Mouse (Mus musculus) gastrocnemius, postnatal 10 days (tissue): ENCODE measurements around the gene Cyp2b10. TPM values are rescaled to one million over a fixed set of nuclear protein-coding genes. Genes with fewer than 3 reads are reported as not detected.
"Not testable (repeated sequence)": the region's sequence is repeated elsewhere in the genome, so short reads cannot be mapped to it uniquely, and the experiment has no call there.

Source experiments
- DNase-seq: peaks from one replicate; pipeline ENCODE4 v3.0.0; 2021; ENCODE audit warnings: mixed read lengths
- long read RNA-seq, 2 experiments: library from polyadenylated mRNA; stranded (forward); transcript quantifications; one replicate each; pipeline ENCODE4 v2.0.0; 2021
- total RNA-seq, 2 experiments: library from RNA; stranded (reverse); gene quantifications; 2 replicates each; pipeline ENCODE4 v1.2.3; 2021

Gene Cyp2b10
- not detected for total RNA-seq
- long read RNA-seq, experiment 1 = 0 reads
- long read RNA-seq, experiment 2 = 0 reads

- DNase-seq = no peak
Measured at GRCm38 (mm10) chr7:25897411-25897810, at the start of gene Cyp2b10. TSS of gene Cyp2b10 (plus strand) at chr7:25897620.

DNA sequence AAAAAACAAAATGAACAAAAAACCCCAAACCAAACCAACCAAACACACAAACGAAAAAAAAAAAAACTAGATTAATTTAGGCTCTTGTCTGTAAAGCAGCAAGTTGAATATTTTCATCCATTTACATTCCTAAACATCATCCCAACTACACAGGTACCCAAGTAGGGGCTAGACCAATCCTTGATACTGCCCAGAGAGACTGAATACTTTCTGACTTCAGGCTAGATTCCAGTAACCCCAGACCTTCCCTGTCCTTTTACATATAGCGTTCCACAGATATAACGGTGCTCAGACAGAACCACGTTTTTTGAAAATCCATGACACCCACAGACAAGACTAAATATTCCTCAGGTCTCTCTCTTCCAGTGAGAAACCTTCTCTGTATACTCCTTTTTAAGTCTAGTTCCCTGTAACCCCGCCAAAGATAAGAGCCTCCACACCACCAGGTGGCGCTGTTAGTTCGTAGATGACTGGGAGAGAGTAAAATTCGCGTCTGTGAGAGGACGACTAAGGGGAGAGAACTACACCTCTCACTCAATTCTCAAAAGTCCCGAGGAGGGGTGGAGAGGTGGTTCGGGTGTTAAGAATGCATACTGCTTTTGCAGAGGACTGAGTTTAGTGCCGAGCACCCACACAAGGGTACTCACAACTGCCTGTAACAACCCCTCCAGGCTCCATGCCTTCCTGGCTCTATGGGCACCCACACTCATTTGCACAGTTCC is 49.5 kb upstream of the Cyp2b10 start:
- DNase-seq = peak; percentile 89

DNA sequence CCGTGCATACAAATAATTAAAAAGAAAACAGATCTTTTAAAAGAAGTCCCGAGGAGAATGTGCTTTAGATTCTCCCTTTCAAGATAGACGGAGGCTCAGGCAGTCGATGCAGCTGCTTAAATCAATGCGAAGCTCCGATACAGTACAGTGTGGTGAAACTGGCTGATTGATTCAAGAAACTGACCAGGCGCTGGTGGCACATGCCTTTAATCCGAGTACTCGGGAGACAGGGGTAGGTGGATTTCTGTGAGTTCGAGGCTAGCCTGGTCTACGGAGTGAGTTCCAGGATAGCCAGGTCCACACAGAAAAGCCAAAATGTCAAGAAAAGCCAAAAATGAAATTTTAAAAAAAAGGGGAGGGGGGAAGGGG is 49.0 kb upstream of the Cyp2b10 start:
- DNase-seq = no peak

DNA sequence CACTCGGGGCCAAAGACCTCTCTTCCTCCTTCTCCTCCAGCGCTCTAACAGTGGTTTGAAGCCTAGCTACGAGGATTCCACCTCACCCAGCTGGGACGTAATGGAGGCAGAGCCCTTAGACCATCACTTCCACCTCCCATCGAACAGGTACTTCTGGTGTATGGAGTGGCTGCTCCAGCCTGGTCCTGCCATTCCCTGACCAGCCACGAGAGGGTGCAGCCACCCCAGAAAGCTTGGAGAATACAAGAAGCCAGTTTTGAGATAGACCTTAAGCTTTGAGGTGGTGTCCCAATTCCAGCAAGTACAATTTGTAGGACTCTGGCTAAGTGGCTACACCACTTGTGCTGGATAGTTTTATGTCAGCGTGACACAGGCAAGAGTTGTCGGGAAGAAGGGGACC is 42.3 kb upstream of the Cyp2b10 start:
- DNase-seq = peak; percentile 61

- DNase-seq = no peak
Measured at GRCm38 (mm10) chr7:25859962-25860870, 37.2 kb upstream of the Cyp2b10 start.

DNA sequence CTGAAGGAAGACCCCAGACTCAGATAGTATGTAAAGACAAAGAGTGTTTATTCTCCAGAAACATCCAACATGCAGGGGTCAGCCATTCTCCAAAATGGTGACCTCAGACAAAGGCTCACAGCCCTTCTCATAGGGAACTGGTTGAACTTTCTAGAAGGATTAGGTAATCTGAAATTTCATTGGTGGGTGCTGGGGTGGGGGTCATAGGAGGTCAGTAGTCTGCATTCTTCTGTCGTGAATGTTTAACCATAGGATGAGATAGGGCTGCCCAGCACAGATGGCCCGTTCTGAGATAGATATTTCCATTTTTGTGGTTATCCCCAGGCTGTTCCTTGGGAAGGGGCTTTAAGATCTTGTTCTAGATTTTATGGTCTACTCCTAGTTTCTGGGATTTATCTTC is 35.1 kb upstream of the Cyp2b10 start:
- no peak for DNase-seq

- DNase-seq = no peak
Measured at GRCm38 (mm10) chr7:25863756-25864155, 33.7 kb upstream of the Cyp2b10 start.

DNA sequence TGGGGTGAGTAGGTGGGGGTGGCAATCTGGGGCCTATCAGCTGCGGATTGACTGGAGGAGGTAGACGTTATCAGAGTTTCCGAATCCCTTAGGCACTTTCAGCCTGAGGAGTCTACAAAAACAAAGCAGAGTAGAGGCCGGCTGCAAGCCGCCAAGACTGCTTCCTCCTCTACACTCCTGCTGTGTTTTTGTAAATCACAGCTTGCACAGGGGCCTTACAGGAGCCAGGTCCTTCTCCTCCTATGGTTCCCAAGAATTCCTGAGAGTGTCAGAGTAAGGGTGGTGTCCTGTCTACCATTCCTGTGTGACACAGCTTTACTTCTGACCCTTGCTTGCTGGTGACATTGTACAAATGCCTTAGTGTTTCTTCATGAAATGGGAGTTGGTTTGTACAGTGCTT is 32.6 kb upstream of the Cyp2b10 start:
- DNase-seq = no peak

DNA sequence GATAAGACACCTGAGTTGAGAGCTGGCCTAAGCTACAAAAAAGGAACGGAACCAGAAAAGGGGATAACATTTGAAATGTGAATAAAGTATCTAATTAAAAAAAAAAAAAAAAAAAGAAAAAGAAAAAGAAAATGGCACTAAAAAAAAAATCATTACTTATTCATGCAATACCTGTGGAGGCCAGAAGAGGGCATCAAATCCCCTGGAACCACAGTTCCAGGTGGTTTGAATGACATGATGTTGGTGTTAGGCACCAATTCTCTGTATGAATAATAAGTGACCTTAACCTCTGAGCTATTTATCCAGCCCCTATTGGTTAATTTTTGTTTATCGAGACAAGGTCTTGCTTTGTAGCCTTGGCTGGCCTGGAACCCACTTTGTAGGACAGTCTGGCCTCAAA is 27.6 kb upstream of the Cyp2b10 start:
- no peak for DNase-seq

GRCm38 (mm10) chr7:25872624-25873023 is 24.8 kb upstream of the Cyp2b10 start:
- DNase-seq = no peak

DNA sequence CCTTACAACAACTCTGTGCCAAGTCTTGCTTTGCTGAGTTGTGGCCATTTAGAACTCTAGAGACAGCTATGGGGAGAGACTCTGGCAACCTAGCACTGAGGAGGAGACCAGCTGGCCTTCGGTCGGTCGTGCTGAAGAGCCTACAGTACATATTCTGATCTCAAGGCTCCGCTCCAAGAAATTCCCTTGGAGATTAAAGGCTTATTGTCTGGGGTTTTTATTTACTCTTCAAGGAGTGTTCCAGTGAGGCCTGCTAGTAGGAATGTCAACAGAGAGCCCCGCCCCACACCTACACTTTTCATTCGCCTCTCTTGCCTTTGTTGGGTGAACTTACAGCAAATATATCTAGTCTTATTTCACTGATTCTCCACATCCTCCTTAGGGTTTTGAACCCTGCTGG is 18.7 kb upstream of the Cyp2b10 start:
- DNase-seq = no peak

DNA sequence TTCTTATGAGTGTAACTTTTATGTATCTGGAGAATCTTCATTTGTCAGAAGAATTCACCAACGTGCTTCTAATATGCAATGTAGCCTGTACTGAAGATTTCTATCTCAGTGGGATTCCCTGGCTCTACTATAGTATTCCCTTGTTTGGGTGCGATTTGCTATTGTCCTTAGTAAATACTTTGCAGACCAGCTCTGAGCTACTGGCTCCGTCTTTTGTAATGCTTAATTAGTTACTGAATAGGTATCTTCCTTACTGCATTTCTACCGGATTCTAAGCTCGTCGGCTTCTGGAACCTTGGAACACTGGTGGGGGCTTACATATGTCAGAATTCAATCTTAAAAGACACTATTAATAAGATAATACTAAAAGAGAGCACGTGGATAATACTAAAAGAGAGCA is 16.7 kb upstream of the Cyp2b10 start:
- DNase-seq = not testable (repeated sequence)

DNA sequence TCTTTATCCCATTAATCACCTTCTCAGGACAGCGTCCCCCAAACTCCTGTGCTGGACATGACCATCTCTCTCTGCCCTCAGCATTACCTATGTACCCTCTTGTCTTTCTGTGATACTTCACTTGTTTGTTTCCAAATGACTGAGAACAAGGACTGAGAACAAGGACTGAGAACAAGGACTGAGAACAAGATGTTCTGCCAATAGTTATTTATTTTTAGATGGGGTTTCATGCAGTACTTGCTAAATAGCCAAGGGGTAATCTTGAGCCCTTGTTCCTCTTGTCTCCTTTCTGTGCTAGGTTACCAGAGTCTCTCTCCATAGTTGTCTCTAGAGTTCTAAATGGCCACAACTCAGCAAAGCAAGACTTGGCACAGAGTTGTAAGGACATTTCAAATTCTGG is 13.1 kb upstream of the Cyp2b10 start:
- DNase-seq = no peak

DNA sequence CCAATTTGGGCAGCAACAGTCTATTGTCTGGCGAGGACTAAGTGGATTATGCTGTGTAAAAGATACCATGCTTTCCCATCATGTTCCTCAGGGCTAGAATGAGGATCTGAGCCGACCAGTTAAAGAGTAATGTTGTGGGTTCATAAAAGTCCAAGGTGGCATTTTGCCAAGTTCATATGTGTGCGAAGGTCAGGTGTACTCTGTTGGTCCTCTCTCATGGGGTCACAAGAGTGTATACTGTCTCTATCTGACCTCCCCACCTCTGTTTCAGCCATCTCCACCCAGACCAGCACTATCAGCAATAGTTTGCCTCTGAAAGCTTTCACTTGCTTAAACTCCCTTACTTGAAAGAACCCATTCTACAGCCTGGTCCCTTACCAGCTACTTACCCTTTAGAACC is 9.7 kb upstream of the Cyp2b10 start:
- DNase-seq = no peak

GRCm38 (mm10) chr7:25893159-25893558 is 4.3 kb upstream of the Cyp2b10 start:
- no peak for DNase-seq

DNA sequence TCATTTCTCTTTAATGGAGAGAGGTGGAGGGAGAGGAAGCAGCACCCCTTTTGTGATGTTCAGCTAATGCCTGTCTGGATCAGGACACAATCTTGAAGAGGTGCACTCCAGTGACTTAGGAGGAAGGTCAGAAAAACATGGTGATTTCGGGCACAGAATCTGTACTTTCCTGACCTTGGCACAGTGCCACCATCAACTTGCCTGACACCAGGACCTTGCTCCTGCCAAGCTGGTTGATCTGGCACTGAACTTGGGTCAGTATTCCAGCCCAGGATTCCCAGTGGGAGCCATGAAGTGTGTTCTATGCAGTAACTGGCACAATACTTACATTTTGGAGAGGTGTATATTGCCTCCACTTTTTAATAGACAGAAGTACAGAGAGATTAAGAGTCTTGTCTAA is 2.3 kb upstream of the Cyp2b10 start:
- no peak for DNase-seq

DNA sequence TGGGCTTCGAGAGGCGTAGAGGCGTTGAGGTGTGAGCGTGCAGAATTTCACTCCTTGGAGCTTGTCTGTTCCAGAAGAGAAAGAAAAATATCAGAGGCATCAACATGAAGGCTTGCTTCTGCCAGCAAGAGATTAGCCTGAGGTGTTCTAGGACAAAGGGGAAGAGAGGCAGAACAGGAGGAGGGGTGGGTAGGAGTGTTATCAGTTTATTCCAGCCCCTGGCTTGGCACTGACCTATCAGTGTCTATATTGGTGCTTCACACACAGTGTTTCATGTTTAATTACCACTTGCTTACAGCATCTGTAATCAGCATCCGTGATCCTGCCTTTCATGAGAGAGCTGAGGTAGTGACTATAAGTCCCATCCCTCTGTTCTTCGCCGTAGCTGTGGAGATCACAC is 644 bp downstream of the Cyp2b10 start:
- DNase-seq = no peak

- no peak for DNase-seq
Measured at GRCm38 (mm10) chr7:25902061-25902690, 4.8 kb downstream of the Cyp2b10 start.

DNA sequence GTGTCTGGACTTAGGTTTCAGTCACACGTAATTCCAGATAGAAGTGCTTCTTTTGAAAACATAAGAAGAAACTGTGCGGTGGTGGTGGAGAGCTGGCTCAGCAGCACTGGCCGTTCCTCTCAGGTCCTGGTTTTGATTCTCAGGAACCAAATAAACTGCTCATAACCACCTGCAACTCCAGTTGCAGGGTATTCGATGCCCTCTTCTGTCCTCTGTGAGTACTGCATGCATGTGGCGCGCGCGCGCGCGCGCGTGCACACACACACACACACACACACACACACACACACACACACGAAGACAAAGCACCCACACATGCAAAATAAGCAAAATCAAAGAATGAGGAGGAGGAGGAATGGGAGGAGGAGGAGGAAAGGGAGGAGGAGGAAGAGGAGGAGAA is 5.7 kb downstream of the Cyp2b10 start:
- DNase-seq = no peak

DNA sequence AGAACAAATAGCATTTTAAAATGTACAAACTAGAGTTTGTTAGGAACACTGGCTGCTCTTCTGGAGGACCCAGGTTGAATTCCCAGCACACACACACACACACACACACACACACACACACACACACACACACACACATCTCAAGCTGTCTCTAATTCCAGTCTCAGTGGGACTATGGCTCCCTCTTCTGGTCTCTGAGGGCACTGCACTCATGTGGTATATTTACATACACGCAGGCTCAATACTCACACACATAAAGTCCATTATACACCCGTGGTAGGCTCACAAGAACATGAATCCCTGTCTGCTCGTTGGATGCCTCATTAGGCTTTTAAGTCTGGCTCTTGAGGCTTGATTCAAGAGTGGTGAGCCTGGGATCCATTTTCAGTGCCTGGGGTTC is 6.6 kb downstream of the Cyp2b10 start:
- DNase-seq = no peak

GRCm38 (mm10) chr7:25904489-25904888 is 7.1 kb downstream of the Cyp2b10 start:
- DNase-seq = no peak

DNA sequence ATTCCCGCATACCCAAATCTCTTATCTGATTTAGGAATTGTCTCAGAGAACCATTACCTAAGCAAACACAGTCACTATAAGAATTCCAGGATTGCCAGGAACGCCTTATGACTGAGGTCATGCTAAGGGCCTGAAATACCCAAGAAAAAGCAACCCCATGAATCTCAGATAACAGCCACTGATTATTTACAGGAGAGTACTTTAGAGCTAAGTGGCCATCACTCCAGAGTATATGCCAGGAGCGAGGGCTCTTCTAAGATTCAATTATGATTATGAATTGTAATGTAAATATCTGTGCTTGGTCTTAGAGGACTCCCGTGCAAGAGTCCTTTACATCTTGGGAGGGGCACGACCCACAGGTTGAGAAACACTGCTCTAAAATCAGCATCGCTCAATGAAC is 10.0 kb downstream of the Cyp2b10 start:
- DNase-seq = no peak

DNA sequence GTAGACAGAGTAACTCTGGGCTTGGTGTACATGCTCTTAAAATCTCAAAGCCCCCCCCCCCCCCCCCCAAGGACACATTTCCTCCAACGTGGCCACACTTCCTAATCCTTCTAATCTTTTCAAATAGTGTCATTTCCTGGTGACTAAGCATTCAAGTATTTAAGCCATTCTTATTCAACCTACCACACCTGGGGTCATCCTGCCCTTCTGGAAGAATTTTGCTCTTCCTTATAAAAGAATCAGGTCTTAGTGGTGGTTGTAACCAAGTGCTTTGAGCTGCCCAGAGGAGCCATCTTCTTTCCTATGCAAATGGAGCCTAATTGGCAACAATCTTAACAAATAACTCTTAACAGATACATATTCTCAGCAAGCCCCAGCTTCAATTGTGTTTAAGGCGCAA is 12.6 kb downstream of the Cyp2b10 start:
- no peak for DNase-seq
